Mouse (Mus musculus): ENCODE results near the gene Zmiz1. TPM values are rescaled to one million over a fixed set of nuclear protein-coding genes. Genes with fewer than 3 reads are reported as not detected.
A peak's percentile ranks its signal among the peaks of the same experiment; 100 is the strongest.

The Zmiz1 gene
- total RNA-seq, 2 experiments from 2014 or later: 27.4 to 34.5 TPM

- peak overlapping the region; percentile 88 for H3K27ac ChIP-seq
- no peak for TF ChIP-seq CTCF (IDR thresholded peaks at IDR 0.05)
- no peak overlapping the region for H3K4me3 ChIP-seq
- intact Hi-C loops (cut with DNase I): no loop called here
- DNase-seq: no peak
Measured at GRCm38 (mm10) chr14:25710681-25711080, 251.7 kb downstream of the Zmiz1 start.

GRCm38 (mm10) chr14:25711177-25711576 lies 252.2 kb downstream of the Zmiz1 start:
- Histone ChIP-seq H3K4me3 (no peak overlapping the region), H3K27ac (peak overlapping the region; percentile 88)
- intact Hi-C loops (cut with DNase I): no loop called here
- TF ChIP-seq CTCF (IDR thresholded peaks at IDR 0.05): no peak
- peak; percentile 19 for DNase-seq

DNA sequence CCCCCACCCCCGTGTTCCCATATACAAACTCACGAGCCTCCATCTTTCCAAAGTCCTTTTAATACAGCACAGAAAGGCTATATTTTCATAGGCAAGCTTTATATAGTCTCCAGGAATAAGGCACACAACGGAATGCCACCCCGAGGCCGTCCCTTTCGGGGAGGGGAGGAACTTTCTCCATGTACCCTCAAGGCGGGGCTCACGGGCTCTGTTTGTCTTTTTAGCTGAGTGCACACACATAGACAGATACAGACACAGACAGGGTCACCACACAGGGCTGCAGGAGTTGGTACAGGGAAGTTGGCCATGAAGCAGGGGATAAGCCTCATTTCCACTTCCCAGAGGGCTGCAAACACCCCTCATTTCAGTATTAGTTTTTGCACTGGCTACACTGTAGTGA lies 252.6 kb downstream of the Zmiz1 start:
- Histone ChIP-seq H3K4me3 (no peak overlapping the region), H3K27ac (peak overlapping the region; percentile 88; the same call in 1 of the 2 replicates)
- peak; percentile 15 for DNase-seq
- intact Hi-C loops (cut with DNase I): no loop called here
- TF ChIP-seq CTCF (IDR thresholded peaks at IDR 0.05): no peak

GRCm38 (mm10) chr14:25713443-25713842 lies 254.5 kb downstream of the Zmiz1 start:
- Histone ChIP-seq H3K27ac (no peak overlapping the region), H3K4me3 (no peak overlapping the region)
- DNase-seq: peak; percentile 27
- peak; percentile 51 for TF ChIP-seq CTCF (IDR thresholded peaks at IDR 0.05)
- intact Hi-C loops (cut with DNase I): no loop called here

Small RNAs within 50 kb of the gene (microRNA-seq; reads per million reads assigned to microRNA genes)
- gene Mir3075: not detected

Other genes starting within 250 kb of the Zmiz1 start
- gene Ppif, start 235.0 kb downstream of the Zmiz1 start, total RNA-seq (2021): 10 to 100 TPM; 26.0 to 43.4 TPM

Measured in gastrocnemius, adult 2 months (tissue).